Mouse (Mus musculus): ENCODE data around the gene Dll4.

Dll4 gene

DNA sequence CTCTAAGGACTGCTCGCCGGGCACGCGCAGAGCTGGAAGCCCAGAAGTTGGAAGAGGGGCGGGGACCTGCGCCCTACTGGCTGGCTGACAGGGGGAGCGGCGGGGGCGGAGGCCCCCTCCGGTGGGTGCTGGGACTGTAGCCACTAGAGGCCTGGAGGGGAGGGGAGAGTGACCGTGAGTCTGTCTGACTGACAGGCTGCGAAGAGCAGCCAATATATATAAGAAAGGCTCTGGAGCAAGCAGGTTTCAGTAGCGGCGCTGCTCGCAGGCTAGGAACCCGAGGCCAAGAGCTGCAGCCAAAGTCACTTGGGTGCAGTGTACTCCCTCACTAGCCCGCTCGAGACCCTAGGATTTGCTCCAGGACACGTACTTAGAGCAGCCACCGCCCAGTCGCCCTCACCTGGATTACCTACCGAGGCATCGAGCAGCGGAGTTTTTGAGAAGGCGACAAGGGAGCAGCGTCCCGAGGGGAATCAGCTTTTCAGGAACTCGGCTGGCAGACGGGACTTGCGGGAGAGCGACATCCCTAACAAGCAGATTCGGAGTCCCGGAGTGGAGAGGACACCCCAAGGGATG lies at the start of gene Dll4:
Dll4 (plus strand) TSS at position 217 of the 576 bp plus-strand sequence.
- no peak for DNase-seq (ENCODE audit: low spot score in 2 of 2)

DNA sequence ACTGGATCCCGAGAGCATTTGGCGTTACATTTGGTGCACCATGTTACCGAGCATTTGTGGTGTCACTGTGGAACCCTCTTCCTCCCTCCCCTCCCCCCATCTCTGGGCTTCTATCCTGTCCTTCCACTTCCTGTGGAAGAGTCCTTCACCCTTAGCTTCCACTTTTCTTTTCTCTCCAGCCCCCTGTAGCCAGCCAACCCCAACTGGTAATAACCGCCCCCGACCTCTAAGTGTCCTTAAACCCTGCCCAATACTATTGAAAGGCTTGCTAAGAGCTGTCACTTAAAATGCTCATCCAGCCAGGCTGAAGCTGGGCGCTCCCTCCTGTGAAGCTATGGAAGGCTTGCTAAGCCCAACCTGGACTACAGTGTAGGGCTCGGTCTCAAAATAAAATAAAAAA lies 48.7 kb upstream of the Dll4 start:
- DNase-seq (ENCODE audit: low spot score in 2 of 2): no peak

DNA sequence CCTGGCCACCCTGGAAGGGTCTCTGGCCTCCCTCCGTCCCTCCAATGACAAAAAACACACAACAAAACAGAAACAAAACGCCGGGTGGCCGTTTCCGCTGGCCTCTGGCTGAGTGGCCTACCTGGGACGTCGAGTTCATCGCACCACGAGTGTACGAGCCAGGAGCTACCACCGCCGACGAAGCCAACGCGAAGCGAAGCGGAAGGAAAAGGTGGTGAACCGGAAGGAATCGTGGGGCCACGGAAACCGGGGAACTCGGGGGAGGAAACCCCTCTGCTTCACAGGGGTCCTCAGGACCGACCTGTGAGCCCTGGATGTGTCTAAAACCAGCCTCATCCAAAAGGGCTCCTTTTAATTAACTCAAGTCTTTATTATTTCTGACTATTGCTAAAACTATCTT lies 47.8 kb upstream of the Dll4 start:
- DNase-seq (ENCODE audit: low spot score in 2 of 2): no peak

DNA sequence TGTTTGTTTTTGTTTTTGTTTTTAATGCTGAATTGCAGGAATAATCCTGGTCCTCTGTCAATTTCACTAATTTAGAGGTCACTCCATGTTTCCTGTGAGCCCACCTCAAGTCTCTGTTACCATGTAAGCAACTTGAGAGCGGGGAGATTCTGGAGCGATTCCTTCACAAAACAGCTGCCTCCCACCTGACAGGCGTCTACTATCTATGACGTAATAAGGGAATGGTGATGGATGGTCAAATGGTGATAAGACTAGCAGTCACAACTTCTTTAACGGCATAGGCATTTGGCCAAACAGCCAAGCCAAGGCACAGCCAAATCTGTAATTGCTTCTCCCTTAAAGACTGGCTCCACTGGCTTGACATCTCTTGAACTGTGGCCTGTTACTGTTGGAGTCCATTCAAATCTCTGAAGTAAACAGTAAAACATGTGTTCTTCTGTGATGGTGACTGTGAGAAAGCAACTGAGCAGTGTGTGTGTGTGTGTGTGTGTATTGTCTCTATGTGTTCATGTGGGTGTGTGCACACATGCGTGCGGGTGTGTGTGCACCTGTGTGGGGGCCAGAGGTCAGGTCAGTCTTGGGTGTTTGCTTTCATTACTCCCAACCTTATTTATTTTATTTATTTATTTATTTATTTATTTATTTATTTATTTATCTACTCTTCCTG lies 43.6 kb upstream of the Dll4 start:
- no peak for DNase-seq (ENCODE audit: low spot score in 2 of 2)

DNA sequence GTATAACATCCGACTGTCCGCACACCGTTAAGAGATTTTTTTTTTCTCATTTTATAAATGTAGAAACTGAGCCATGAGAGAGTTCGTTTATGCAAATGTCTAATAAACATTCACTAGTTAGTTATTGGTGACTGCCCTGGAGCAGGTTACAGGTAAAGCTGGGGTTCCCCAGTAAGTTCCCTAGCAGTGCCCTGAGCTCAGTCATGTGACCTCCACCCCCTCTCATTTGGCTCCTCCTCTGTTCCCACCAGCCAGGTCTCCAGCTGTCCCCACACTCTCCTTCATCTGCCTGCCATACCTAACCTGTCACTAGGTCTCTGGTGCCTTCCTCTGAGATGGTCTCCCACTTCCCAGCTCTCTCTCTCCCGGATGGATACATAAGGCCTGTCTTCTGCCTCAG lies 38.2 kb upstream of the Dll4 start:
- no peak for DNase-seq (ENCODE audit: low spot score in 2 of 2)

DNA sequence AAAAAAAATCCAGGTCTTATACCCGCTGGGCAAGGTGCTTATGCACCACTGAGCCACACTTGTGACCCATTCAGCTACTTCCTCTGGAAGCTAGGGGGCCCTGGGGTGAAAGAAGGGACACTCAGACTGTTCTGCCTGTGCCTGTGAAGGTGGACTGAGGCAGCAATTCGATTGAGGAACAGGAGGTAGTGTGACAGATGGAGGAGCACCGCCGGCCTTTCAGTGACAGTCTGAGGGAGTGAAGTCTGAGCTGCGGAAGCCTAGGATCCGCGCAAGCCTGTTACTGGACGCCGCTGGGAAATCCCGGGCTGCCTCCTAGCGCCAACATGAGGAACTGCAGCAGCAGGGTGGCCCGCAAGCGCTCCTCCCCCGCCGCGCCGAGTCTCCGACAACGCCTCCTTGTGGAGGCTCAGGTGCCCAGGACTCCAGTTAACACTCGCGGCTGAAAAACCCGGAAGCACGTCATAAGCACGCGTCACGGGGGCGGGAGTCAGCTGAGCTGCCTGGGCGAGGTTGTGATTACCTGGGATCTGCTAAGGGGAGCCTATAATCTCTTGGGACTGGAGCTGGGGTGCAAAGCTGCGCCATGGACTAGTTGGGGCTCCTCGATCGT lies 37.2 kb upstream of the Dll4 start, which contains the start of gene Vps18:
Vps18 (plus strand) TSS at position 471 of the 613 bp plus-strand sequence.
- DNase-seq (ENCODE audit: low spot score in 2 of 2): peak; percentile 95 to 99

DNA sequence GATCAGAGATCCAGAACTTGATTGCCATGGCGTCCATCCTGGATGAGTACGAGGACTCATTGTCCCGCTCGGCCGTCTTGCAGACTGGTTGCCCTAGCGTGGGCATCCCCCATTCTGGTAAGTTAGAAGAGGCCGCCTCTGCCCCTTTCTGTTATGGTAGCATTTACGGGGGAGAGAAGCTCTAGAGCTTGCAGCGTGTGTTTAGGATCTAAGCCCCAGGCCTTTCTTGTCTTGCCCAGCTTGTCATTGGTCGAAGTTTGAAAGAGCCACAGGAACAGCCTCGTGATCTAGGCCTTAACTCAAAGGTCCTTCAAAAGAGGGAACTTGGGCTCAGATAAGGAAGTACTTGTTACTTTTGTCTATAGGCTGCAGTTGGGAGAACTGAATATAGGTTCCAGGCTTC lies 36.6 kb upstream of the Dll4 start:
- DNase-seq (ENCODE audit: low spot score in 2 of 2): no peak

DNA sequence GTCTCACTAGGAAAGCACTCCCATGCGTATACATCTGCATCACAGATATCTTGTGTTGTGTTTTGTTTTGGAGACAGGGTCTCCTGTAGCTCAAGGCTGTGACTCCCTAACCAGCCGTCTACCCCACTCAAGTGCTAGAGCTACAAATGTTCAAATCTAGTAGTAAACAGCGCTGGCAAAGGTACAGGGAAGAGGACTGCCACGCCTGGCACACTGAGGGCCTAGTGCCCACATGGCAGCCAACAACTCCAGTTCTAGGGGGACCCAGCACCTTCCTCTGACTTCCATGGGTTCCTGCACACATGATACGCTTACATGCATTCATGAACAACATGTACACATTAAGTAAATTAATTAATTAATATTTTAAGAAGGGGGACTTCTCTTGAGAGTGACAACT lies 33.3 kb upstream of the Dll4 start:
- DNase-seq (ENCODE audit: low spot score in 2 of 2): no peak

DNA sequence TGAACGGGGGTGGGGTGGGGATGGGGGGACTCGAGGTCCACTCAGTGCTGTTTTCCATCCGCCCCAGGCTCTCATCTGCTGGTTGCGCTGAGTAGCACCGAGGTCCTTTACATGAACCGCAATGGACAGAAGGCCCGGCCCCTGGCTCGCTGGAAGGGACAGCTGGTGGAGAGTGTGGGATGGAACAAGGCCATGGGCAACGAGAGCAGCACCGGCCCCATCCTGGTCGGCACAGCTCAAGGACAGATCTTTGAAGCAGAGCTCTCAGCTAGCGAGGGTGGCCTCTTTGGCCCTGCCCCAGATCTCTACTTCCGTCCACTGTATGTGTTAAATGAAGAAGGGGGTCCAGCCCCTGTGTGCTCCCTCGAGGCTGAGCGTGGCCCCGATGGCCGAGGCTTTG lies 32.7 kb upstream of the Dll4 start:
- DNase-seq (ENCODE audit: low spot score in 2 of 2): no peak

DNA sequence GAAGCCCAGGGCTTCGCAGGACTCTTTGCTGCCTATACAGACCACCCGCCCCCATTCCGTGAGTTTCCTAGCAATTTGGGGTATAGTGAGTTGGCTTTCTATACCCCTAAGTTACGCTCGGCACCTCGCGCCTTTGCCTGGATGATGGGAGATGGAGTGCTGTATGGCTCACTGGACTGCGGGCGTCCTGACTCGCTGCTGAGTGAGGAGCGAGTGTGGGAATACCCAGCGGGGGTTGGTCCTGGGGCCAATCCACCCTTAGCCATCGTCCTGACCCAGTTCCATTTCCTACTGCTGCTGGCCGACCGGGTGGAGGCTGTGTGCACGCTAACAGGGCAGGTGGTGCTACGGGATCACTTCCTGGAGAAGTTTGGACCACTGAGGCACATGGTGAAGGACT lies 32.3 kb upstream of the Dll4 start:
- DNase-seq (ENCODE audit: low spot score in 2 of 2): no peak

DNA sequence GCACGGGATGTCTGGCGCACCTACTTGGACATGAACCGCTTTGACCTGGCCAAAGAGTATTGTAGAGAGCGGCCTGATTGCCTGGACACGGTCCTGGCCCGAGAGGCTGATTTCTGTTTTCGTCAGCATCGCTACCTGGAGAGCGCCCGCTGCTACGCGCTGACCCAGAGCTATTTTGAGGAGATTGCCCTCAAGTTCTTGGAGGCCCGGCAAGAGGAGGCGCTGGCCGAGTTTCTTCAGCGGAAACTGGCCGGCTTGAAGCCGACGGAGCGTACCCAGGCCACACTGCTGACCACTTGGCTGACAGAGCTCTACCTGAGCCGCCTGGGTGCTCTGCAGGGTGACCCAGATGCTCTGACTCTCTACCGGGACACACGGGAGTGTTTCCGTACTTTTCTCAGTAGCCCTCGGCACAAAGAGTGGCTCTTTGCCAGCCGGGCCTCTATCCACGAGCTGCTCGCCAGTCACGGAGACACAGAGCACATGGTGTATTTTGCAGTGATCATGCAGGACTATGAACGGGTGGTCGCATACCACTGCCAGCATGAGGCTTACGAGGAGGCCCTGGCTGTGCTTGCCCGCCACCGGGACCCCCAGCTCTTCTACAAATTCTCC lies 31.7 kb upstream of the Dll4 start:
- DNase-seq (ENCODE audit: low spot score in 2 of 2): no peak

DNA sequence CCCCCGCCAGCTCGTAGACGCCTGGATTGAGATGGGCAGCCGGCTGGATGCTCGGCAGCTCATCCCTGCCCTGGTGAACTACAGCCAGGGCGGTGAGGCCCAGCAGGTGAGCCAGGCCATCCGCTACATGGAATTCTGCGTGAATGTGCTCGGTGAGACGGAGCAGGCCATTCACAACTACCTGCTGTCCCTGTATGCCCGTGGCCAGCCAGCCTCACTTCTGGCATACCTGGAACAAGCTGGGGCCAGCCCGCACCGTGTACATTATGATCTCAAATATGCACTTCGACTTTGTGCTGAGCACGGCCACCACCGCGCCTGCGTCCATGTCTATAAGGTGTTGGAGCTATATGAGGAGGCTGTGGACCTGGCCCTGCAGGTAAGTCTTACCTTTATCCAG lies 31.2 kb upstream of the Dll4 start:
- DNase-seq (ENCODE audit: low spot score in 2 of 2): no peak

DNA sequence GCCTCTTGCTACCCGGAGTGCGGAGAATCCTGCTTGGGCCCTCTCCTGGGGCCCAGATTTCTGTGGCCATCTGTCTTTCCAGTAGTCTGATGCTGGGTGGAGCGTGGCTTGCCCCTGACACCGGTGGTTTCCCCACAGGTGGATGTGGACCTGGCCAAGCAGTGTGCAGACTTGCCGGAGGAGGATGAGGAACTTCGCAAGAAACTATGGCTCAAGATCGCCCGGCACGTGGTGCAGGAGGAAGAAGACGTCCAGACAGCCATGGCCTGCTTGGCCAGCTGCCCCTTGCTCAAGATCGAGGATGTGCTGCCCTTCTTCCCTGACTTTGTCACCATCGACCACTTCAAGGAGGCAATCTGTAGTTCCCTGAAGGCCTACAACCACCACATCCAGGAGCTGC lies 28.8 kb upstream of the Dll4 start:
- no peak for DNase-seq (ENCODE audit: low spot score in 2 of 2)

DNA sequence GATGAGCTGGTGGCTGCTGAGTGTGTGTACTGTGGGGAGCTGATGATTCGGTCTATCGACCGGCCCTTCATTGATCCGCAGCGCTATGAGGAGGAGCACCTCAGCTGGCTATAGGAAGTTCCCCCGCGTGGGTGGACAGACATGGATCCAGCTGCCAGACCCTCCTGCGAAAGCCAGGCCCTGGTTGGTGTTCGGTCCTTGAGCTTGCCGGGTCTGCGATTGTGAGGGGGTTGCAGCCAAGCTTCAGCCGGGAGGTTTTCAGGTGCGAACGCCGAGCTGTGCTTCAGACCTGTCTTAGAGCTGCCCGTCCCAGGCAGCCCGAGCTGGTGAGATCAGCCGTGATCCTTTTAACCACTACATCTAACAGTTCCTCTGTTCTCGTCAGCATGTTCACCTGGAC lies 28.1 kb upstream of the Dll4 start:
- no peak for DNase-seq (ENCODE audit: low spot score in 2 of 2)

DNA sequence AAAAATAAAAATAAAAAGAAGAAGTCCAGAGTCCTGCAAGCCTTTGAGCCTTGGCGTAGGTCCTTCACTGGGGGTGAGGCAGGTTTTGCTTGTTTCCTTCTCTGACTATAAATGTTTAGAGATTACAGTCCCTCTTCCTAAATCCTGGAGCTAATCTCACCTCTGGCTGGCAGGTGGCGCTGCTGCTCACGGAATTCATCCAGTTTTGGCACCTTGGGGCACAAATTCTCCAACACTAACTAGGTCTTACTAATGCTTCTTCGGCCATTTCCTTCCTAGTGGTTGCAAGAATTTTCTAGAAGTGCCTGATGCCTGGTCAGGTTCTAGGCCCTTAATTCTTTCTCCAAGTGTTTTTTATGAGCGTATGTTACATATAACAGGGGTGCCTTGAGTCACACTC lies 27.3 kb upstream of the Dll4 start:
- no peak for DNase-seq (ENCODE audit: low spot score in 2 of 2)

DNA sequence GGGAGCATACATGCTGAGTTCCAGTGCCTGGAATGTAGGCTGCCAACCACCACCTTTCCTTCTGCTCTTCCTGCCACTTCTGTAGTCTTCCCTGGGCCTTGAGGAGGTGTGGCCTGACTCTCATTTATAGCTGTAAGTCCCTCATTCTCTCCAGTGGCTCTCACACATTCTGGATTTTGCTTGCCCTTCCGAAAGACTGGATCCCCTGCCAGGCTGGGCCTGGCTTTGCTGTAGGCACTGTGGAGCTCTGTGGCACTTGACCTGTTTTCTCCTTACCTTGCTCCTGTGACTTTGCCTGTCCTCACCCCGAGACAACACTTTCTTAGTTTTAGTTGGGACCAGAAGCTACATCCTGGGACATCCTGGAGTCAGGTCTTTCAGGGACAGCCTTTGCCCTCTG lies 26.7 kb upstream of the Dll4 start:
- no peak for DNase-seq (ENCODE audit: low spot score in 2 of 2)

DNA sequence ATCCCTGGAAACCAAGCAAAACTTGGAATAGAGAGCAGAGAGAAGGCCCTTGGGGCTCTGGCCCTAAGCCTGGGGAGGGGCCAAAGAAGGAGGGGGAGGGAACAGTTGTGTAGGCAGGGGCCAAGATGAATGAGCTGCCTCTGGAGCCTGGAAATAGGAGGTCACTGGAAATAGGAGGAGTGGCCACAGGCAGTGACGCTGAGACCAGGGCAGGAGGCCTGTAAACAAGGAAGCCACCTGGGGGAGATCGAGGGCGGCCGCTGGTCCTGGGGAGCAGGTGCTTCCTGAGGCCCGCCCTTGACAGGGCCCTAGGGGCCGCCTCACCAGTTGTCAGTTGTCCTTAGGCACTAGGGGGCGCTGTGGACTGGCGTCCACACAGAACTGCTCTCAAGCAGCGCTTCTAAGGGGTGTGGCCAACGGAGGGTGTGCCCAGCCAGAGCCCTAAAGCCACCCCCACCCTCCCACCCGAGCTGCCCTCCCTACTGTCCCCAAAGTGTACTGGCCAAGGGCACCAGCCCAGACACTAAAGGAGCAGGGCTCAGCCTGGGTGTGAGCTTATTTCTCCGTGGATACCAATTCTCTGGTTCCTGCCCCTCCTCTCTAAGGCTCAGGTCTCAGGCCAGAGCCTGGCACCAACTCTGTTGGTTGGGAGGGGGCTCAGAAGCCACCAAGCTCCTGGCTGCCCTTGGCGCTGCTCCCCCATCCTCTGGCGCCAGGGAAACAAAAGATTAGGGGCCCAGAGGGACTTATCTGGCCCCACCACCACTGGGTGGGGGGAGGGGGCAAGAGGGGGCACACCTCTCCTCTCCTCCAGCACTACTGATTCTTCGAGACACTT lies 25.4 kb upstream of the Dll4 start:
- DNase-seq (ENCODE audit: low spot score in 2 of 2): peak; percentile 69 to 86

DNA sequence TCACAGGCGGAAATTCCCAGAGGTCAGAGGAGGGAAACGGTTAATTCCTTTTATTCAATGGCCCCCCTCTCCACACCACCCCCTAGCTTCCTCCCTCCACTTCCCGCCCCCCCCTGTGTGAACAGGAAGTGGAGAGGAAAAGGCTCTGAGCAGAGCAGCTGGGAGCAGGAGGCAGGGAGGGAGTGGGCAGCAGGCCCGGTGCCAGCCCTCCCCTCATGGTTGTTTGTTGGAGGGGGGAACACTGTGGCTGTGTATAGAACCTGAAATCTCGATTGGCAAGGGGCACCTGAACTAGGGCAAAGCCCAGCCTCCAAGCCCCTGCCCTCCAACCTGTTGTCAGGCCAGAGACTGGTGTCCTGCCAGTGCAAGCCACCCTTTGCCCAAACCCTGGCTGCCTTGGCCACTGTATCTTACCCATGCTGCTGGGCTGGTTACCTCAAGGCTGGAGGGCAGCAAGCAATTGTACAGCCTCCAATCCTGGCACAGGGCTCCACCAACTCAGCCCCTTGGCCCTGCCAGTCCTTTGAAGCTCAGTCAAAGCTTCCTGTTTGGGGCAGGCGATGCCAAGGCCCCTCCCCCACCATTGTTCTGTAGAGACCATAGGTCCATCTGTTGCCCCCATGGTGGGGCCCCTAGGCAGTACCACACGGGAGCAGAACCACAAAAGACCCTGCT lies 24.6 kb upstream of the Dll4 start:
- no peak for DNase-seq (ENCODE audit: low spot score in 2 of 2)

DNA sequence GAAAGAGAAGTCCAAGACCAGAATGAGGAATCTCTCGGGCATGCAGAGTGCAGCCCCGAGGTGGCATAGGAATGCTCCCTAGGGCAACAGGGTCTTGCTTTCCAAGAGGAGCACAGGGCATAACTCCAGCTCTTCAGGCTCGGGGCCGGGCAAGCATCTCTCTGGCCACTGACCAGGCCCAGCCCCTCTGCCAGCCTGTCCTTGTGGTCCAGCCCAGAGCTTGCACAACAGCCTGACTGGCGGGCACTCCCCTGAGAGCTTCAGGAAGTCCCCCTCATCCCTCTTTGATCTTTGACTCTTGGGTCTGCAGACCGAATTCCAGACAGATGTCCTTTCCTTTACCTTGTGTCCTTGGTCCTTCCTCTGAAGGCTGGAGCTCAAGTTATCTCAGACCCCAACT lies 22.7 kb upstream of the Dll4 start:
- DNase-seq (ENCODE audit: low spot score in 2 of 2): no peak

DNA sequence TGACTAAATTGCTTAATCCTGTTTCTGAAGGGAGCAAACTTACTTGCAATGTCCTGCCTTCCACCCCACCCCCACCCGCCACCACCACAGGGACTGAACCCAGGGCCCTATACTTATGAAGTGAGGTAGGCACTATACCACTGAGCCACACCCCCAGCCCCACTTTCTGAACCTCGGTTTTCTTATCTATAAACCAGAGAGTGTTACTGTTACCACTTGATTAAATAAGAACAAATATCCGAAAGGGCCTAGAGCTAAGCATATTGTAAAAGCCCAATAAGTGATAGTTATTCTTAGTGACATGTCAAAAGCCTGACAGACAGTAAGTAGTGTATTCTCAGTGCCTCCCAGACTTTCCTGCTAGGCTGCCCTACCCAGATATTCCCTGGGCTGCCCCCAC lies 21.2 kb upstream of the Dll4 start:
- DNase-seq (ENCODE audit: low spot score in 2 of 2): no peak

DNA sequence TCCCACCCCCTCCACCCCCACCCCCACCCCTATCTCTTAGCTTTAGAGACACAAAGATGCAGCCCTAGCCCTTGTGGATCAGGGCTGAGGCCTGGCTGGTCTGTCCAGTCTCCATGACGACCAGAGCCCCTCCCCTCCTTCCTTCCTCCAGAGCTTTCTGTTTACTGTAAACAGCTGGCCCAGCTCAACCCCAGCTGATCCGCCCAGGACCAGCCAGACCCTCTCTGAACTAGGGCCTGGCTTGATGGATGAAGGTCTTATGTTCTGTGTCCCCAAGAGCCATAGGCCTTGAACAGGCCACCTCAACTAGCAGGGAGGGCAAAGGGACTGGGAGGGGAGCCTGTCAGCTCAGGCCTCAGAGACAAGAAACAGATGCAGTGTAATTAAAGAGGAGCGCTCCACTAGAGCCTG lies 20.8 kb upstream of the Dll4 start:
- DNase-seq (ENCODE audit: low spot score in 2 of 2): no peak

DNA sequence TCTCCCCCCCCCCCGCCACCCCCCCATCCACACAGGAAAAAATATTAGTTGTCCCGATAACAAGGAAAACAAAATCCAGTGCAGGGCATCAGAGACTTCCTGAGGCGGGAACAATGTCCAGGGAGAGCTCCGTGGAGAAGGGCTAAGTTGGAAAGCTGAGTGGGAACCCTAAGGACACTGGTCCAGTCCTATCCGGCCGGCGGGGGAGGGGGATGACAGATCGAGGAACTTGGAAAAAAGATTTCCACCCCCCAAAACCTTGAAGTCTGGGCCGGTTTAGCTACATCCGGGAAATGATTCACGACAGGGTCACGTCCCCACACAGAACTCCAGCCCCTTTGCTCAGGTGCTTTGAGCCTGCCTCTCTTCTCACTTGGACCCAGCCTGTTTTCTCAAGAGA lies 14.0 kb upstream of the Dll4 start:
- DNase-seq (ENCODE audit: low spot score in 2 of 2): no peak

All from urinary bladder, postnatal 4 days (tissue).